Mouse (Mus musculus): ENCODE data around the gene Tbc1d4.

DNA sequence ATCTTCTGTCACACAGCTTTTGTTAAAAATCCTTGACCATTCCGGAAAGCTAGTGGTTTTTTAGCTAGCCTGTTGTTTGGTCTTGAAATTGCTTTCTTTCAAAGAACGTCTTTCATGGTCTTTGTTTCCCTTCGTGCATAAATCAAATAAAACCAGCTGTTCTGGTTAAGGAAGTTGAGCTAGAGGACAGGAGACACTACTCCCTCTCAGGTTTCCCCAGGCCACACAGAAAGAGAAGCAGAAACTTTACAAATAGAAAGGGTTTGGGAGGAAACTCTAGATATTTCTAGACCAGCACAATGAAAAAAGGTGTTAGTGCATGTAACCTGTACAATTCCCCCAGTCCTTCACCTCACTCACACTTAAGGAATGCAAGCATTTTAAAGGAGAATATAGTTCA is 33.3 kb downstream of the Tbc1d4 start:
- TF ChIP-seq CTCF (IDR thresholded peaks at IDR 0.05; ENCODE audit: insufficient read depth, low read length): no peak
- no peak for TF ChIP-seq POLR2A (IDR thresholded peaks at IDR 0.05; ENCODE audit: borderline replicate concordance, extremely low read depth, low read depth, low read length)

All from lung, adult 2 months (tissue).